In genomic region chr2:132509714-132510113, GRCm38 (mm10) we compare ENCODE assay signal across 15 mouse cellular contexts.
A peak's percentile ranks its signal among the peaks of the same experiment; 100 is the strongest.
DNase-seq lines count a peak whose midpoint lies in the region; ATAC-seq and TF ChIP-seq lines count a peak whose summit lies in the region.
"Had no signal": no experiment of that assay in that cellular context is flagged by ENCODE, and none has a peak within 500 bp of the region (broad histone marks: within the 10 kb centered on the region; RNA-seq: fewer than 3 reads in every experiment).

No protein-coding gene starts in this region.

- H3K36me3 ChIP-seq in heart, postnatal 0 days (replicated peaks; ENCODE audit: control insufficient read depth, insufficient read depth, low read length), result no peaks in the 10 kb centered on the region
- H3K36me3 ChIP-seq in thymus, adult 2 months (ENCODE audit: control insufficient read depth, insufficient read depth, low read length), result no peaks in the 10 kb centered on the region
- H3K36me3 ChIP-seq: forebrain, embryonic 15.5 days; liver, embryonic 13.5 days; neural tube, embryonic 13.5 days had no signal

- no peak for DNase-seq in heart, postnatal 0 days (ENCODE audit: low spot score)
- no peak for DNase-seq in heart, postnatal 36 days
- DNase-seq in CD4-positive helper T cell, adult 2 months (ENCODE audit: low read depth, low spot score), result peak; percentile 83
- DNase-seq in thymus, adult 2 months, result peak; percentile 55
- no peak for DNase-seq in gastrocnemius, postnatal 14 days
- DNase-seq in adrenal gland, adult 18-20 months (ENCODE audit: low spot score in 2 of 2), result no peak
- no peak for DNase-seq in cerebellum, postnatal 10 days
- DNase-seq: gastrocnemius, postnatal 10 days; kidney, adult 2 months; liver, embryonic 13.5 days; midbrain, embryonic 14.5 days had no signal

- H3K9ac ChIP-seq in heart, postnatal 0 days (replicated peaks; ENCODE audit: low read depth, low read length), result no peak overlapping the region
- H3K9ac ChIP-seq: forebrain, embryonic 15.5 days; liver, embryonic 13.5 days; neural tube, embryonic 13.5 days had no signal

- TF ChIP-seq POLR2A in thymus, adult 2 months (IDR thresholded peaks at IDR 0.05; ENCODE audit: control insufficient read depth, extremely low read depth, insufficient read depth, low read length, poor library complexity), result no peak

- peak overlapping the region; percentile 7; the same call in 1 of the 2 replicates for H3K27ac ChIP-seq in heart, postnatal 0 days (ENCODE audit: low read depth)
- H3K27ac ChIP-seq in thymus, adult 2 months (ENCODE audit: control insufficient read depth, insufficient read depth, low read length), result peak overlapping the region; percentile 69
- H3K27ac ChIP-seq: forebrain, embryonic 15.5 days; liver, embryonic 13.5 days; neural tube, embryonic 13.5 days had no signal

- H3K4me2 ChIP-seq in heart, postnatal 0 days (ENCODE audit: low read depth, low read length), result no peak overlapping the region
- H3K4me2 ChIP-seq: forebrain, embryonic 15.5 days; liver, embryonic 13.5 days; neural tube, embryonic 13.5 days had no signal

- no peak for ATAC-seq in heart, postnatal 0 days (ENCODE audit: insufficient read depth, low read depth)
- ATAC-seq in inflammation-experienced regulatory T-cells, adult 6 months, result peak; percentile 67
- ATAC-seq: forebrain, embryonic 15.5 days; hindbrain, embryonic 16.5 days had no signal

- TF ChIP-seq EP300 in heart, postnatal 0 days (IDR thresholded peaks at IDR 0.05; ENCODE audit: low read depth), result no peak

- no peaks in the 10 kb centered on the region for H3K9me3 ChIP-seq in heart, postnatal 0 days (replicated peaks; ENCODE audit: control insufficient read depth, low read length)
- H3K9me3 ChIP-seq: forebrain, embryonic 15.5 days; liver, embryonic 13.5 days; neural tube, embryonic 13.5 days had no signal

- TF ChIP-seq CTCF in heart, postnatal 0 days (IDR thresholded peaks at IDR 0.05; ENCODE audit: low read depth), result no peak
- TF ChIP-seq CTCF in thymus, adult 2 months (IDR thresholded peaks at IDR 0.05; ENCODE audit: borderline replicate concordance, control insufficient read depth, extremely low read depth, insufficient read depth, low read length, poor library complexity), result no peak

- no peak overlapping the region for H3K4me3 ChIP-seq in heart, postnatal 0 days (ENCODE audit: low read depth, low read length)
- no peak overlapping the region for H3K4me3 ChIP-seq in thymus, adult 2 months (ENCODE audit: control insufficient read depth, insufficient read depth, low read length)
- H3K4me3 ChIP-seq: forebrain, embryonic 15.5 days; liver, embryonic 13.5 days; neural tube, embryonic 13.5 days had no signal

- no peaks in the 10 kb centered on the region; the same call in 1 of the 2 replicates for H3K4me1 ChIP-seq in heart, postnatal 0 days (ENCODE audit: control insufficient read depth, insufficient read depth)
- H3K4me1 ChIP-seq in thymus, adult 2 months (replicated peaks; ENCODE audit: control insufficient read depth, insufficient read depth, low read length), result peaks cover 35% of the 10 kb centered on the region
- H3K4me1 ChIP-seq: neural tube, embryonic 13.5 days had no signal

- intact Hi-C loops in heart, postnatal 36 days (cut with DNase I), result loop anchor here (10.0 kb wide), 1 partner anchor 275 kb away; the partner anchor contains the start of gene Chgb
- intact Hi-C loops in gastrocnemius, postnatal 14 days (cut with DNase I; ENCODE audit: low total_unique reads), result no loop called here

- WGBS in heart, postnatal 0 days, result 71% methylated on average over 1 of the region's 1 CpGs
- 38% methylated on average over 1 of the region's 1 CpGs for WGBS in thymus, adult 2 months

- H3K27me3 ChIP-seq in heart, postnatal 0 days (ENCODE audit: control insufficient read depth, insufficient read depth, low read length), result no peaks in the 10 kb centered on the region
- H3K27me3 ChIP-seq in thymus, adult 2 months (ENCODE audit: control insufficient read depth, insufficient read depth, low read length), result no peaks in the 10 kb centered on the region
- H3K27me3 ChIP-seq: forebrain, embryonic 15.5 days; liver, embryonic 13.5 days; neural tube, embryonic 13.5 days had no signal

Comparison
In these comparisons a context has a peak if more than half of its experiments do, and no peak if none do; other contexts are left out.
1. DNase-seq: peak in CD4-positive helper T cell, adult 2 months (single experiment) and thymus, adult 2 months (single experiment); none in heart, postnatal 0 days (single experiment), heart, postnatal 36 days (0 of 2), gastrocnemius, postnatal 14 days (single experiment), adrenal gland, adult 18-20 months (0 of 2) and cerebellum, postnatal 10 days (0 of 2).